Mouse (Mus musculus): Measurements from ENCODE around the gene Zfp169. TPM values are rescaled to one million over a fixed set of nuclear protein-coding genes. Genes with fewer than 3 reads are reported as not detected.

The Zfp169 gene
- polyA plus RNA-seq, 1 experiment = 3.4 TPM

Other genes with a start within 250 kb of the Zfp169 start
- not detected in 2 replicates for gene A830005F24Rik, start 119 bp upstream of the Zfp169 start, polyA plus RNA-seq (2012; rRNA removed)
- 0.58 and 0.82 TPM in 2 replicates for gene Ptpdc1, start 112.2 kb upstream of the Zfp169 start, polyA plus RNA-seq (2012; rRNA removed)
- gene Barx1, start 149.5 kb upstream of the Zfp169 start, polyA plus RNA-seq (2012; rRNA removed) = not detected in 2 replicates